Mouse (Mus musculus) hematopoietic stem cell, adult 5-6 weeks (primary cell): ENCODE results near the gene Actl10. TPM values are rescaled to one million over a fixed set of nuclear protein-coding genes. Genes with fewer than 3 reads are reported as not detected.

Experiments used
- ATAC-seq, 2 experiments: fragments of 125-278 bp in 1 of 2; replicated peaks in 1 of 2; 2 replicates each; pipeline ENCODE4 v1.8.0; 2016 to 2017; ENCODE audit warnings: inconsistent platforms in 2 of 2, mild to moderate bottlenecking in 2 of 2, moderate number of reproducible peaks in 2 of 2, low read depth in 1 of 2, moderate TSS enrichment in 1 of 2; ENCODE audit not compliant: low FRiP score in 2 of 2, poor library complexity in 2 of 2, severe bottlenecking in 2 of 2, insufficient read depth in 1 of 2, low TSS enrichment in 1 of 2
- total RNA-seq: library from RNA; stranded (forward); fragments of 172-1452, 232-1000 nt; gene quantifications from 2 replicates; pipeline ENCODE4 v1.2.3, GENCODE M21; 2017

Actl10 gene
- total RNA-seq, 1 experiment from 2014 or later, result not detected

- ATAC-seq, result no peak
Measured at GRCm38 (mm10) chr2:154548688-154549087, 2.9 kb upstream of the Actl10 start.

DNA sequence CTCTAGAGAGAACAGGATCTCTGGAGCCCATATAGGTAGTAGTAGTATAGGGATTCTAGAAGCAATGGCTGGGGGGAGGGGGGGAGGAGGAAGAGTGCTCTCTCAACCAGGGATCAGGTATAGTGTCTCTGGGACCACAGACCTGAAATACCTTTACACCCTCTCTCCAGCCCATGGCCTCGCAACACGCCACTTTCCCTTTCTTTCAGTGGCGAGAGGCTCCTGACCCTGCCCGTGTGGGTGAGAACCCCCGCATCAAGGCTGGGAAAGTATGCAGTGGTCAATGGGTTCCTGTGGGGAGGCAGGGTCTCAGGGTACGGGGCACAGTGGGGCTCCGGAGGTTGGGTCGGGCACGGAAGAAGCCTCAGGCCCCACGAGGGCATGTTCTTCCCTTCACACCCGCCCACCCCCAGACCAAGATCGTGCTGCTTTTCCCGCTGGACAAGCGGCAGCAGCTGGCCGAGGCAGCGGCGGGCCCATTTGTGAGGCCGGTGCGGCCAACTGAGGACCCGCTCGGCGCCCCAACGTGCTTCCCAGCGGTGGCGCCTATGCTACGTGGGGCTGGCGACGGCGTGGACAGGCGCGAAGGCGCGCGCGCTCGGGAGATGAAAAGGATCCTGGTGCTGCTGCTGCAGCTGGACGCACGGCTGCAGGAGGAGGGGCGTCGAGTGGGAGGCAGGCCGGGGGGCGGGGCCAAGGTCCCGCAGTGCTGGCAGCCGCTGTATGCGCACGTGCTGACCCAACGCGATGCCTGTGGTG lies 2.3 kb upstream of the Actl10 start:
- peak; percentile 29 to 40; a peak in 2 of 4 replicates for ATAC-seq

DNA sequence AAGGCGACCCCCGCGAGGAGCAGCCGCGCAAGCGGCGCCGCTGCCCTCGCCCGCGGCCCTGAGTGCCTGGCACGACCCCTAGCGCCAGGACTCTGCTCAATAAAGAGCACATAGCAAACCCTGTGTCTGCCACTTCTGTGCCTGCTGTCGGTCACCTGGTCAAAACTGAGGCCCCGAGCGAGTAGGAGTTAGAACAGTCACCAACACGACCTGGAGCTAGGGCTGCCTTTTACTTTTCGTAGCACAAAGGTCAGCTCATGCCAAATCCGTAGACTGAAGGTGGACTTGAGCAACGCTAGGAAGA lies 1.7 kb upstream of the Actl10 start:
- no peak for ATAC-seq

DNA sequence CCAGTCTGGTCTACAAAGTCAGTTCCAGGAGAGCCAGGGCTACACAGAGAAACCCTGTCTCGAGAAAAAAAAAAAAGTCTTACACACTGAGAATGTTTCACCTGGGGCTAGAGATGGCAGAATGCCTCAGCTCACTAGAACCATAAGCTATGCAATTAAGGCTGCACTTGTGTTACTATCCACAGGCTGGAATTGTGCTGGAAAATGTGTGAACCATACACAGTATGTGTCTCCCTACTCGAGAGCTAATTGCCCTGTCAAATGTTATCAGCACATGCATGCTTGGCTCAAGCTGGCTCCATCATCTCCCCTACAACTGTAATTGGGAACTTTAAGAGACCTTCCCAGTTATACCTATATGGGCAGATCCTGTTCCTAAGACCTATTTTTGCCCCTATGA lies 639 bp upstream of the Actl10 start:
- no peak for ATAC-seq

GRCm38 (mm10) chr2:154551927-154552326 lies 351 bp downstream of the Actl10 start:
- peak in 1 of 2 experiments; percentile 4; a peak in 1 of 4 replicates for ATAC-seq

GRCm38 (mm10) chr2:154552424-154552907 lies 890 bp downstream of the Actl10 start:
- ATAC-seq, result peak; percentile 82 to 88

DNA sequence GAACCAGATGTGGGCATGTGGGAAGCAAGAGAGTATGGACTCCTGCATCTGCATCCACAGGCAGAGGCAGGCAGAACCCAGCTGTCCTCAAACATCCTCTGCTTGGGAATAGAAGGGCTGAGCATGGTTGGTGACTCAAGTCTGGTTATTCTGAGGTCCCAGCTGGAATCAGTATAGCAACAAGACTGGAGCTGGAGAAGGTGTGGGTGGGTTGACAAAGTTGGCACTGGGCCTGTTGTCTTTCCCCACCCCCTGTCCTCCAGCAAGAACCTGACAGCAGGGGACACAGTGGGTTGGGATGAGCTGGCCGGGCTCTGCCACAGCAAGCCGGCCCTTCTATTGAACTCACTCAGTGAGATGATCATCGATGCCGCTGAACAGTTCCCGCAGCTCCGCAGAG lies 3.7 kb downstream of the Actl10 start:
- no peak for ATAC-seq

GRCm38 (mm10) chr2:154557184-154557832 lies 5.7 kb downstream of the Actl10 start:
- no peak for ATAC-seq

DNA sequence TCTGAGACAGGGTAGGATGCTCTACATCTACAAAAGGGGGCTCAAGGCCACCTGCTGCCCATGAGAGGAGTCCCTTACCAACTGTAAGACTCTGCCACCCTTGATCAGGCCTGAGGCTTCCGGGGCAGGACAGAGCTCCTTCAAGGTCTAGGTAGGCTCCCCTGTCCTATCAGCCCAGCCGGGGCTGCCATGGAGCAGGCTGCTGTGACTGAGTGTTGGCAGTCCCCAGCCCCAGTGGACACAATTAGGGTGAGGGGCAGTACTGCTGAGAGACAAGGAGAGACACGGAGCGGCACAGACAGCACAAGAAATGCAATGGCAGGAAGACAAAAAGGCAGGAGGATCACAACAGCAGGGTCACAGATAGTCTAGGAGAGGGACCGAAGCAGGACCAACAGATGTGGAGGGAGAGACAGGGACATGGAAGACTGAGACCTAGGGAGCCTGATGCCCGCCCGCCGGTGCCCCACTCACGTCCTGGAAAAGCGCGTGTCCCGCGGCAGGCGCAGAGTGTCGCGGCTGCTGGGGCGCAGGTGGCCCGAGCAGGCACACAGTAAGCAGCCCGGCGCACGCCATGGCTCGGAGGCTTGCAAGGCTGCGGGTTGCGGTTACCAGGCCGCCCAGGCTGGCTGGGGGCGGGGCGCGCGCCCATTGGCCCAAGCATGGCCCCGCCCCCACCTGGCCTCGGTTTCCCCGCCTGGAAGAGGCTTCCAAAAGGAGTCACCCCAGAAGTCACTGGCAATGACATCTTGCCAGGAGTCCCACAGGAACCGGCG lies 6.9 kb downstream of the Actl10 start, which contains the start of gene Necab3:
Gene Necab3, minus strand, starts transcription at position 627 of the 776 bp plus-strand sequence.
- peak; percentile 24 to 81; a peak in 2 of 4 replicates for ATAC-seq

DNA sequence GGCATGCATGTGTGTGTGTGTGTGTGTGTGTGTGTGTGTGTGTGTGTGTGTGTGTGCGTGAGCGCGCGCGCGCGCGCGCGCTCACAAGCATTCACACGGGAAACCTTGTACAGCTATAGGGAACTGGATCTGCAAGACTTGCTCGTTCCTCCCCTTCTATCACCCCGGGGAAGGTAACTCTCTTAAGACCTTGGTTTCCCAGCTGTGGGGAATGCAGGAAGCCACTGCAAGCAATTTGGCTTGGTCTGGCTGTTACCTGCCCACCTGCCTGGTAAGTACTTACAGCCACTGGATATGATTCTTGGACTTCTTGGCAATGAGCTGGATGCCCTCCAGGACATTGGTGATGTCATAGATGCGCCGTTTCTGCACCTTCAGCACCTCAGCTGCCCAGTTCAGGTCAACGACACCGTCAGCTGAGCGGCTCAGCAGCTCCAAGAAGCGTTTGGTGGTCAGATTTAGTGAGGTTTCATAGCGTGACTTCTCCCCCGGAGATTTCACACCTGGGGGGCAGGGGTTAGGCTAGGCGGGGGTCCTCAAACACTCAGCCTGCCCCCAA lies 12.1 kb downstream of the Actl10 start:
- no peak for ATAC-seq

DNA sequence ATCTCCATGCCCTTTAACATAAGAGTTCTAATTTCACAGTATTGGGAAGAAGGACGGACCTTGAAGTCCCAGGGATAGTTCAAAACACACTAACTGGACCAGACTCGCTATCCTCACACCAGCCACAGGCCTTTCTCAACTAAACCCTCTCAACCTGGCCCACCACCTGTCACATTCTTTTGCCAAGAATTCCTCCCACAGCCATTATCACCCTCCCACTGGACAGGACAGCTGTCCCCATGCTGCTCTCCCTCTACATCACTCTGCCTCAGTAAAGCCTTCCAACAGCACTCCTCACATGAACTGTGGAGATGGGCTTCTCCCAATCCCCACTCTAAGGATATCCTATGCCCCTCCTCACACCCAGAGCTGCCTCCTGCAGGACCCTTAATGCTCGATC lies 14.0 kb downstream of the Actl10 start:
- ATAC-seq, result no peak

DNA sequence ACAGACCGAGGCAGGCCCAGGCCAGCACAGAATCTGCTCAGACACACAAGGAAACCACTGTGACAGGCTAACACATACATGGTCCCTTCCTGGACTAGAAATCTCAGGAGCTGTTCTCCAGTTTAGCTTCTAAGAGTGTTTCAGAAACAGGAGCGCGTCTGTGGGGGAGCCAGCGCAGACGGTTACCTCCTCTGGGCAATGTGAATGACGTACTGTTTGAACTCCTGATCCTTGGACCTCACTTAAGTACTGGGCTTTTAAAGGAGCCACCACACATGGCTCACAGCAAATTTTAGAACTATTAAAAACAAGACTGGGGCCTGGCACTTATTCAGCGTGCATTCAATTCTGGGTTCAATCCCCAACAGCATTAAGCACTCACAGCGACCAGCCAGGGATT lies 15.1 kb downstream of the Actl10 start:
- no peak for ATAC-seq

DNA sequence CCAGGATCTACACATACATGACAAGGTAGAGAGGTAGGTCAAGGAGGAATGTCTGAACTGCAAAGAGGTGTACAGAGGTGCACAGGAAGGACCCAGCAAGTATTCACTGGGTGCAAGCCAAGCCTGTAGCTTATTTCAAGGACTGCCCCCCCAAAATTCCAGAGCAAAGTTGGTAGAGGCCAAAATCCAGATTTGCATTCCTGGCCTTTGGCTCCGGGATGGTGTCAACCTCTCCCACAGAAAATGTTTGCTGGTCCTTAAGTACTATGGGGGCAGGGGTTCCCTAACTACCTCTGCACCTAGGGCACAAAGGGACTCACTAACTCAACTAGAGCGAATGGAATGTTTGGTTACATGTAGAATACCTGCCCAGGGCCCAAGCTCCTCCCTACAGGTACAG lies 16.2 kb downstream of the Actl10 start:
- no peak for ATAC-seq

DNA sequence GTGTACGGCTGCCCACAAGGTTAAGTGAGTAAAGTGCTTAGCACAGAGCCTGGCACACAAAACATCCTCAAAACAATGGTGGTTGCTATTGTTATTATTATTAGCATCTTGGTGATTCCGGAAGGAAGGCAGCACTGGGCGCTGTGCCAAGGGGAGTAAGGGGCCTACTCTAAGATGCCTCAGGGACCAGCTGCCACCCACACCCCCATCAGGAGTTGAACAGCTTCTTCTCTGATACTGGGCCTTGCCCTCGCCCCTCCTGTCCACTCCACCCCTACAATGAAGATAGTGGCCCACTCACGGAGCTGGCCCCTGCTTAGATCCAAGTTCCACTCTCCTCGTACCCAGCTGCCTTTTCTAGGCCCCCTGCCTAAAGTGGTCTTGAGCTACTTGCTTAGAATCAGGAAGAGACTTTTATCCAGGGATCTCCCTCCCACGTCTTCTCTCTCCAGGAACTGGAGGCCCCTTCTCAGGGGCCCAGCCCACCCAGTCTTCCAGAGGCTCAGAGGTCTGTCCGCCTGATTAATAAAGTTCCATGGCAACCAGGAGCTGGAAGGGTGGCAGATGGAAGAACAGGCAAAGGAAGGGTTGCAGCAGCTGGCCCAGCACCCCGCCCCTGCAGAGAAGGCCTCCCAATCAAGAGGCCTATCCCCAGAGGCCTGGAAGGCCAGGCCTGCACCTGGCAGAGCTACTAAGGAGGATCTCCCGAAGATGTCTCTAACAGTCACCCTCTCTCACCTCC lies 16.9 kb downstream of the Actl10 start:
- peak in 1 of 2 experiments; percentile 0; a peak in 1 of 4 replicates for ATAC-seq

DNA sequence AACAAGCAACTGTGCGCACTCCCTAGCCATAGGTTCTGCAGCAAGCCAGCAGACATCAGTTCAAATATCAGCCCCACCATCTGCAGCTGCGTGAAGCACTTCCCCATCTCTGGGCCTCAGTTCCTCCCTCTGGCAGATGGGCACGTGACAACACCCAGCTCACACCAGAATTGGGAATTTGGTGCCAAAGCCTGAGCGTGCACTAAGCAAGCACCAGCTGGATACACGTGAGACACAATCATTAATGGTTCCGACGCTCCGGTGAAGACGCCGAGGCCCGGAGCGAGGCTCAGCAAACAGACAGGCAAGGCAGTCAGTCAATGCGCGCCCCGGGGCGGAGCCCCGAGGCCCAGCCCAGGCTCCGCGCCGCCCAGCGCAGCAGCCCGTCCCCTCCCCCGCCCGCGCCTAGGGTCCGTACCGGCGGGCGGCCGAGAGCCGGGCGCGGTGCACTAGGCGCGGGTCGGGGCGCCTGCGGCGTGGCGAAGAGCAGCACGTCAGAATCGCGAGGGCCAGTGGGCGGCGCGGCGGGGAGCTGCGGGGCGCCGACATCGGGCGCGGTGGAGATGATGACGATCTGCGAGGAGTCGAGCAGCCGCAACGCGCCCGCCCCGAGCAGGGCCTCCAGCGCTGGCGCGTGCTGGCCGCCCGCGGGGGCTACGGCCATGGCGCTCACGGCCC lies 17.6 kb downstream of the Actl10 start:
- peak; percentile 1 to 32; a peak in 2 of 4 replicates for ATAC-seq

GRCm38 (mm10) chr2:154569836-154570286 lies 18.3 kb downstream of the Actl10 start, which contains the start of gene E2f1:
Gene E2f1, minus strand, starts transcription at chr2:154569892.
- peak; percentile 87 to 93 for ATAC-seq
